Mouse (Mus musculus): ENCODE measurements around the gene Vars2. TPM values are rescaled to one million over a fixed set of nuclear protein-coding genes. Genes with fewer than 3 reads are reported as not detected.

Gene Vars2
- total RNA-seq (2021): 10 to 100 TPM; 27.6 to 28.9 TPM
- long read RNA-seq, experiment 1, full-length matches to known transcripts: 17 of 22 reads
- long read RNA-seq, experiment 1, partial matches to known transcripts: 4 of 22 reads
- long read RNA-seq, experiment 1, other reads (novel, unspliced or antisense): 1 of 22 reads
- long read RNA-seq, experiment 2, full-length matches to known transcripts: 6 of 7 reads
- long read RNA-seq, experiment 2, partial matches to known transcripts: 1 of 7 reads
- long read RNA-seq, experiment 2, other reads (novel, unspliced or antisense): 0 of 7 reads

DNA sequence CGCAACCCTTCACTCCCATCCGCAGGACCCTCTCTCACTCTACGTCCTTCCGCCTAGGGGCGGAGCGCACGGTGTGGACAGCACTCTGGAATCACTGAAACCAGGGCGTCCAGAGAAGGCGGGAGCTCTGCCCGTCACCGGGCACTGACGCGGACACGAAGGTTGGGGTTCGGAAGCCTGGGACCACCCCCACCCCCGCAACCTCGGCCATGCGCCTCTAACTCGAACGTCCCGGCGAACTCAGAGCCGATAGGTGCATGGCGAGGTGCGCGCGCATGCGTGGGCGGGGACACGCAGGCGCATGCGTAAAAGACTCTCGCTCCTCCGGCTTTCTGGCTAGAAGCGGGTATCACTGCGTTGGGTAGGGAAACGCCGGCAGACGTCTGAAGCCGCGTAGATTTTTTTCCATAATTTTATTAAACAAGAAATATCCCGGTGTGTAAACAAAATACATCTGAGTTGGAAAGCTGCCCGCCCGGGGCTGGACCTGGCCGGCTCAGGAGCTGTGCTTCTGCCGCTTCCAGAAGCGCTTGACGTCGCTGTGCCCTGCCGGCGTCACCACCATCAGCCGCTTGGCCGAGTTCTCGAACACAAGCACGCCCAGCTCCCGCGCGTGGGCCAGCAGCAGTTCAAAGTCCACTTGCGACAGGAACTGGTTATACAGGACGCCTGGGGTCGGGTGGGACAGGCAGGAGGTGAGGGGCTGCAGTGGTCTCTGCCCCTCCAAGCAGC, at the start of gene Vars2:
TSS of gene Vars2 (minus strand) at position 259 of the 732 bp plus-strand sequence.
- peak; percentile 96 to 98 for DNase-seq

DNA sequence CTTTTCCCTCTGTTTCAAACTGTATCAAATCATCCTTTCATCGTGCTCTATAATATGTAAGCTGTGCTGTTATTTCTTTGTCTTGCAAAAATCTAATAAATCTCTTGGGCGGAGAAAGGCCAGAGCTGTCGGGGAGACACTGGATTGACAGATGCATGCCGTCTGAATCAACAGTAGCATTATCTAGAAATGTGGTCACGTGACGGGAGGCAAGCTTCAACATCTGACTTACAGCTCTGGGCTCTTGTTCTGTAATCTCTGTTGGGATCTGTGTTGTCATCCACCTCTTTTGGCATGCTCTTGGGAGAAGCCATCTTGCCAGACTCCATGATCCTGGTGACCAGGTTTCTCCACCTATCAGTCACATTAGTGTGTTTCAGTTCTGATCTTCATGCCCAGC, 49.7 kb upstream of the Vars2 start:
- no peak for DNase-seq

DNA sequence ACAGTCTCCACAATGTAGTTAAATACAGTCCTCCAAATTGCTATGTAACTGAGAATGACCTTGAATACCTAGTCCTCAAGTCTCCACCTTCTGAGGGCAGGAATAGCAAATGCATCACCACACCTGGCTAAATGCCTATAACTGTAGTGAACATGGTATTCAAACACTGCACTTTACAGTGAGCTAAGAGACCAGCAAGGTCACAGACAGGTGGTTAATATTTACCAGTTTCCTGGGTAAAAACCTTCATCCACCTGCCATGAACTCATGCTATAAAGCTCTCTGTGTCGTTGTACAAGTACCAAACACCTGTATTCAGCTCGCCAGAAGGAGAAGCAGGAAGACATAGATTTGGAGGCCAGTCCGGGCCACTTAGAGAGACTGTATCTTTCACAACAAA, 48.7 kb upstream of the Vars2 start:
- DNase-seq: no peak

DNA sequence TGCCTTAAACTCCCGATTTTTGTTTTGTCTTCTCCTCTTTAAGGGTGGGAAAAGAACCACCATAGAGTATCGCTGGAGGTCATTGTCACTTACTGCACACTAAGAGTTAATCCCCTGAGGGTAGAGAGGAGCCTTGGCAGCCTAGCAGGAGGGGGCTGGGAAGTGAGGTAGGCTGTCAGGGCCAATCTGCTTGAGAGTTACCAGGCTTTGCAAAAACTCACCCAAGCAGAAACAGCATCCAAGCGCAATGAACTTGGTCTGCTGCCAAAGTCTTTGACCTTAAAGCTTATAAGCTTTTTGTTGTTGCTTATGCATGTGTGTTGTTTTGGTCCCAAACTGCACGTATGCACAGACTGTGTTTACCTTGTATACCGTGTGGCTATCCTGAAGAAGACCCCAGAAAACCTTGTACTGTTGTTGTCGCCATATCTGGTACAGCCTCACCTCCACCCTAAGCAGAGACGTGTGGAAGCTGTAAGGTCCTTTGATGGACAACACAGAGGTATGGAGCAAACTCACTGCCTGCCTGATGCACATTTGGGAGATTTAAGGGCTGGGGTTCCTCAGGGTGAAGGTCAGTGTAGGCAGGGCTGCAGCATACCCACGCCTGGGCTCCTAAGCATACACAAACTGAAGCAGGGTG, 43.4 kb upstream of the Vars2 start:
- no peak for DNase-seq

DNA sequence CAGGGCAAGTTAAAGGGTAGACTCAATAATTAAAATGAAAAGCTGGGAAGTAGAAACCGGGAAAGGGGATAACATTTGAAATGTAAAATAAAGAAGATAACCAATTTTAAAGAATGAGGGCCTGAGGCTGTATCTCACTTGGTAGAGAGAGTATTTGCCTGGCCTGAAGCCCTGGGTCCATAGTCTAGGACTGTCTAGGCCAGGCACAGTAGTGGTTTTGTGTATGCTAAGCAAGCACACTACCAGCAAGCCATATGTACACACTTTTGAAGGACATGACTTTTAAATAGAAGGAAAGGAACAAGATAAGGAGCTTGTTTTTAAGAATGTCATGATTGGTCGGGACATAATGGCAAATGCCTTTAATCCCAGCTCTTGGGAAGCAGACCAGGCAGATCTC, 41.2 kb upstream of the Vars2 start:
- DNase-seq: no peak

DNA sequence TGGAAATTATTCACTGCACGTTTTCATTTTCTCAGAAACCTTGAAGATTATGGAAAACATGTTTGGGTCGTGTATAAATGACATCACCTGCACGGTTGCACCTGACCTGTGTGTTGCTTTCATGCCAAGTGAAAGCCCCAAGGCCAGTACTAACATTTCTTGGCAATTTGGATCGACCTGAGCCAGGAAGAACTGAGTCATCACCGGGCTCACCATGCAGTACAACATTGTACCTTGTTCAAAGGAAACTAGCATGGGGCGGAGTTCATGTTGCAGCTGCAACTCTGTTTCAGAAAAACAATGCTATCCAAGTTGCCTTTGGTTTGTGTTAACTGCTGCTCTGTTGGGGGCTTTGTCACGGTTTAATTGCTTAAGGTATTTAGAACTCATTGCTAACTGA, 40.5 kb upstream of the Vars2 start:
- peak in 1 of 2 experiments; percentile 26 for DNase-seq

DNA sequence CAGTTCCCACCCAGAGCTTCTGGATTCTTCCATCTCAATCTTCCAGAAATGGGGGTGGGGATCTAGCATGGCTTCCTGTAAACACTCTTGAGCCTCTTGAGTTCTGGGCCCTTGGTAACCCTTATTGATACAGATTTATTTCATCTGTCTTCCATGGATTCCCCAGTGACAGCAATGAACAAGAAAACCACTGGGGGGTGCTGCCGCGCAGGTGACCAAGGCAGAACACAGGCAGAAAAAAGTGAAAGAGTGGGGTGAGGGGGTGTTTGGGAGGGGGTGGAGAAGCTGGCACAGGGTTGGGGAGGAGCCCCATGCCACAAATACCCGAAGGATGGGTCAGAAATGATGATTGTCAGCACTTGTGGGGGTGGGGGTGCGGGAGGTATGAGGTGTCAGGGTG, 38.4 kb upstream of the Vars2 start:
- peak in 1 of 2 experiments; percentile 69 for DNase-seq

DNA sequence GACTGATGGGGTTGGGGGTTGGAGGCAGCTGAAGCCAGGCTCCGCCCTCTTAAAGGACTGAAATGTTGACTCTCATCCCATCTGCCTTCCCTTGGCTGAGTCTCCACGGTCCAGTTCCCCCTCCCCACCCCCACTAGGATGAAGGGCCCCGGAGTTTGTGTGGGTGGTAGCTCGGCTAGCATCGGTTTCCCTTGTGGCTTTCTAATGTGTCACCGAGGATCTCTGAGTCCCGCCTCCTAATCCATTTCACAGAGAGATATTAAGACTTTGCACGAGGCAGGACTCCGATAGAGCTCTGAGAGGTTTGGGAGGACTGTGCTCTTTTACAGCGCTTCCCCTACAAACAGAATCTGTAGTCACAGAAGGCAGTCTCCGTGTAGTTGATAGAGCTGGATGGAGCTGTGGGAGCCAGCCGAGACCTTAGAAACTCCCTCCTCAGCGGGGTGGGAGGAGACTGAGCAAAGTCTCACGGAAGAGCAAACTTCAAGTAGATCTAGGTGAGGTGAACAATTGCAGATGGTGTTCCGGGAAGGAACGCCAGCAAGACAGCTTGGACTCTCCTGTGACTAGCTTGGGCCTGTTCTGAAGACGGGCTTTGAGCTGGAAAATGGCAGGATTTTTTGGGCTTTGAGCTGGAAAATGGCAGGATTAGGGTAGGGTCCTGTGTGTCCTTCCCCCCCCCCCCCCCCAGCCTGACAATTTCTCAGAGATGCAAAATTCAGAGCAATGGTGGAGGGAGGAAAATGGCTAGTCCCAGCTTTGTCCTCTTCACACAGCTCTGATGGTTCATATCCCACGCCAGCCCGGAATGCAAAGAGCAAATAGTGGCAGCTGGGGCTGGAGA, 37.5 kb upstream of the Vars2 start, which contains the start of gene Ddr1:
TSS of gene Ddr1 (minus strand) at position 1 of the 844 bp plus-strand sequence.
- peak; percentile 26 to 38 for DNase-seq

DNA sequence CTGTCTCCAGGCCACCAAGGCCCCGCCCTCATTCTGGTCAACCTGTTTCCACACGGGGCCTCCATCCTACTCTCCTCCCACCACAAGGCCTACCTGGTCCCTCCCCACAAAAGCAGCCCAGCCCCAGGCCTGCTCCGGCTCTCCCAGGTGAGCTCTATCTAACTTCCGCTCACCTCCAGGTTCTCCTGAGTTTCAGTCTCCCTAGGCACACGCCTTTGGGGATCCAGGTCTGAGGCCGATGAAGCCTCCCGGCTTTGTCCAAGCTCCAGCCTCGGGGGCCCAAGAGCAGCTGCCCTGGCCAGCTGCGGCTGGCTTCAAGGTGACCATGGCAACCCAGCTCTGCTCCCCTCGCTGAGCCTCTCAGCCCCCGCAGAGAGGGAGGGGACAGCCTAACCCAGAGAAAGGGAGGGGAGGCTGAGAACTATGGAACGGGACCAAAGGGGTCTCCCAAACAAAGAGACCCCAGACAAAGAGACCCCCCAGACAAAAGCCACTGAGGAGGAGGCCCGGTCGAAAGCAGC, 36.4 kb upstream of the Vars2 start:
- DNase-seq: no peak

DNA sequence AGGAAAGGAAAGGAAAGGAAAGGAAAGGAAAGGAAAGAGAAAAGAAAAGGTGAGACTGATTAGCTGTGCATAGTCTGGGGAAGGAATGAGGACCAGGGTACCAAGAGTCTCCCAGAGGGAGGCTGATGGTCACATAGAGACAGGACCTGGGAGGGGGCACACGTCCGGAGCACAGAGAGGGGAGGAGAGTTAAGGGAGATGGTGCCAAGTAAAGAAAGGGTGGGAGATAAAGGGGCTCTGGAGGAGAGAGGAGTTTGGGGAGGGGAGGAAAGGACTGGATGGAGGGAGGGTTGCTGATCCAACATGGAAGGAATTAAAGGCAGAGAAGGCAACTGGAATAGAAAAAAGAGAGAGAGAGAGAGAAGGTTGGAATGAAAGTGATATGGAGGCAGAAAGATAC, 35.7 kb upstream of the Vars2 start:
- no peak for DNase-seq

DNA sequence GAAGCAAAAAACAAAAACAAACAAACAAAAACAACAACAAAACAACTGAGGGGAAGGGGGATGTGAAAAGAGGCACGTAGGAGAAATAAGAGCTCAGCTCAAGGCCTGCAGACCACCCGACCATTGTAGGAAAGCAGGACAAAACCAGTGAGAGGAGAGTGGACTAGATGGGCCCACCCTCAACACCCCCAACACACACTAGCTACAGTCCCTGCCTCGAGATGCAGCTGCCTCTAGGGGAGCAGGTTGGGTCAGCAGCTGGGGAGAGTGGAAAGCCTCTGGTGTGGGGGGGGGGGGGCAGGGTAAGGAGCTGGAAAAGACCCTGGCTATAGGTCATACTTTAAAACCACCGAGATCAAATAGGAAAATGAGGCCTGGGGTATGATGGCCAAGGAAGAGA, 35.2 kb upstream of the Vars2 start:
- no peak for DNase-seq

DNA sequence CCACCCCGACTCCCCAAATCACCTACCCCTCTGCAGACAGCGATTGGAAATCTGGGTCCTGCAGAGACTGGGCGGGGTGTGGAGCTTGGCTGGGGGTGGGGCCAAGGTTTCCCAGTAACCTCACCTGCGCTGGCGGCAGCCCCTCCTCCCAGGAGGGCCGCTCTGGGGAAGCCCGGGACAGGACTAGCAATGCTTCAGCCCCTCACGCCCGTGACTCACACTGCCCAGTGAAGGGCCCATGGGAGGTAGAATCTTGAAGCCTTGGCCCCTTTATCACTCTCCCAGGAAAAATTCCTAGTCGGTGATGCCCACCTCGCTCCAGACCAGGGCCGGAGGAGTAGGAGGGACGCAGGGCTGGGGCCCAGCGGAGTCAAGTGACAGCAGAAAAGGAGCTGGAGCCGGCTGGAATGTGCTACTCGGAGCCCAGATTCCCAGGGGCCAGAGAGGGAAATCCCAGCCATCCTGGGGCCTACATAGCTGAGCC, 34.6 kb upstream of the Vars2 start:
- DNase-seq: peak; percentile 57 to 64

DNA sequence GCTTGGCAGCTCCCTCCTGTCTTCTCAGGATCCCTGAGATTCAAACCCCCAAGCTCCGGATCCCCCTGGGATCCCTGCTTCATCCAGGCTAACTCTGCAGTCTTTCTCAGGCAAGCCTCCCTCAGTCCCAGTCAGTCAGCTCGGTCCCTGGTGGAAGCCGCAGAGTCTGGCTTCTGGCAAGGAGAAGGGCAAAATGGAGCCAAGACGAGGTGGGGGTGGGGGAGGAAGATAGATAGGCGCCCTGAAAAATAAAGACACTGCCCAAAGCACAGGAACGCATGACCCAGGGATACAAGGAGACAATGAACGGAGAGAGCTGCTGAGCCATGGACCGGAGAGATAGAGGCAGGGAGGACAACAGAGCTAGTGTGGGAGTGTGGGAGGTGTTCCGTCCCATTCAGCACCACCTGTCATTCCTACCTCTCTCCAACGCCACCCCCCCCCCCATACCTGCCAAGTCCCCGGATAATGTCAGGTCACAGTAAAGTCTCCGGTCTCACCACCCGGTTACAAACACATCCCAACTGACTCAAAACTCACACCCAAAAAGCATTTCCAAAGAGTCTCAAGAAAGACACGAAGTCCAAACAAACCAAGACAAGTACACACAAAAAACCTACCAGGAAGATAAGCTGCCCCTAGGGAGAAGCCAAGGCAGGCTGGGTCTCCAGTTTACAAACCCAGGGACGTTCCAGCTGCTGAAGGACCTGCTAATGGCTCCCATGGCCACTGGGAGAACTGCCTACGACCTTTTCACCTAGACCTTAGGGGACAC, 34.0 kb upstream of the Vars2 start:
- DNase-seq: peak; percentile 57 to 62

DNA sequence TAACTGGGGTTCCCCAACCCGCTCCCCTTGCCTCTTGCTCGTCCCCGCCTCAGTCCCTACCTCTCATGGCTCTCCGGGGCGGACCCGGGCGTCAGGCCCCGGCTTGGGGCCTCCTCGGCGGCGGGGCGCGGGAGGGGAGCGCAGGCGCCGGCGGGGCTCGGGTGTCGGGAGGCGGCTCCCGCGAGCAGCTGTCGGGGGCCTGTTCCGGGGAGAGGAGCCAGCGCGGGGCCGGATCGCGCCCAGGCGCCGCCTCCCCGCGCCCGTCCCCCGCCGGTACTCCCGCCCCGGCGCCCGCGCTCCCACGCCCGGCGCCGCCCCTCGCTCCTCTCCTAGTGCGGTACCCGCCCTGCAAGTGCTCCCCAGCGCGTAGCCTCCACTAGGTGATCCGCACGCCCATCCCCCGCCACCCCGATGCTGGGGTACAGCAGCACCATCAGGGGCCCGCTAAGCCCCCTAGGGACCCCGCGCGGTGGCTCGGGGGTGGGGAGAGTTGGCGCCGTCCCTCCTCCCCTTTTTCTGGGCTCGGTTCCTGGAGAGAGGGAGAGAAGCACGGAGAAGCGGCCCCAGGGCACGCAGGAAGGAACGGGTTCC, 33.1 kb upstream of the Vars2 start:
- DNase-seq: peak; percentile 87 to 89

DNA sequence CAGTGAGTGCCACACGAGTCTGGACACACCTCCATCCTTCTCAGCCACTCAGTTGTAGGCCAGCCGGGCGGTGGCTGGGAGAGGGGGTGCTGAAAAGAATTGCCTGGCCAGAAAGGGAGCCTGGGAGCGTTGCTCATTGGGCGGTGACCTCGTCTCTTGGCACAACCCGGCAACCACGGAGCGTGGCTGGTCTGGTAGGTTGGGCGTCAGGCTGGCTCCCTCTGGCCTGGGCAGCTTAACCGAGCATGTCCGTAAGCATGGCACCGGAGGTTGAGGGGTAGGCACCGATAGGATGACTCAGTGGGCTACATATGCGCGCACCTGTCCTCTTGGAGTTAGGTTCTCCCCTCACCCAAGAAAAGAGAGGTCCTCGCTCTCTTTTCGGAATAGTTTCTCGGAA, 32.5 kb upstream of the Vars2 start:
- DNase-seq: peak; percentile 82 to 91

DNA sequence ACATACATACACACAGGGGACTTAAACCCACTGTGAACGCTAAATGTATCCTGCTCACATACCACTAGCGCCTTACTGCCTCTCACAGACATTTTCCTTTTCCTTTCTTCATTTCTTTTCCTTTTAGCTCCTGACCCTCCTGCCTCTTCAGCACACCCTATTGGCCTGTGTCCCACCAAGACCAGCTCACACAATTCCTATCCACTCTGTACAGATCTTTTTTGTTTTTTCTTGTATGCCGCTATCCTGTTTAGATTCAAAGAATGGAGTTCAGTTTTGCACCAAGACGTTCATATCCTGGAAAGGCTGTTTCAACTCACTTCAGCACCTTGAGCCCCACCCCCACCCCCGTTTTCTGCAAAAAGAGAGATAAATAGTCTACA, 31.1 kb upstream of the Vars2 start:
- no peak for DNase-seq

DNA sequence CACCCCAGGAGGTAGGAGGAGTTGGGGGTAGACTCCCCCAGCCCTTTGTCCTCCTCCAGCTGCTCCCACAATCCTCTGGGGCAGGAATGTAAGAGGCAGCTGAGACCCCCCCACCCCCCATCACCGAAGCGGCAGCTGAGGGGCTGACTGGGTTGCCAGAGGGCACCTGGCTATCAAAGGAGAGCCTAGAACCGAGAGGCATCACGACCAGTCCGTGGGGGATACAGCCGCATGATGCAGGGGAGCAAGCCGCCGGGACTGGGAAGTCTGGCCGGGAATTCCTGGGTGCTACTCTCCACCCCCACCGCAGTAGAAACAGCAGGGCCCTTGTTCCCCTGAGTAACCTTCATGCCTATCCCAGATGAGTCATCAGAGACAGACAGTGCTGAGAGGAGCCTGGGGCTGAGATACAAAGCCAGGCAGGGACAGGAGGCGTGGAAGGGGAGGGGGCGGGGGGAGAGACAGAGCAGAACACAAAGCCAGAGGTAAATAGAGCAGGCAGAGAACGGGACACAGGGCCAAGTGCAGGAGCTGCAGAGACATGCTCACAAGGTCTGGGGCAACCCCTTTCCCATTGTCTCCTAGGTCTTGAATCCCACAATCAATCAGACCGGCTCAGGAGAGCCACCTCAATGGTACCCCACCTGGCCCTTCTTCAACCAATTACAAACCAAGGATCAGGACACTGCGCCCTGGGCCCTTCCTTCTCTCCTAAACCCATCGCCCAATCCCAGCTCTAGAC, 30.5 kb upstream of the Vars2 start:
- DNase-seq: peak; percentile 40 to 55

DNA sequence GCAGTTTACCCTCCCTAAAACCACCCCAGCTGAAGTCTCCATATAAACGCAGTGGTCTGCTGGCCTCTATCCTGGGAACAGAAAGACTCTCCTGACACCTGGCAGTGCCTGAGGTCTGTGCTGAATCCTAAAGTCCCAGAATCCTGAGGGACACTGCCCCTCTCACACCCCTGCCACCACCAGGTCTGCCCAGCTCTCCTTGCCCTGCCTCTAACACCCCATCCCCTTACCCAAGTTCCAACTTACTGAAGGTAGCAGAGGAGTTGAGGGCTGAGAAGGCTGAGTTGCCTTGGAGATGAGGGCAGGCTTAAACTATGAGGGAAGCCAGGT, 30.0 kb upstream of the Vars2 start:
- no peak for DNase-seq

DNA sequence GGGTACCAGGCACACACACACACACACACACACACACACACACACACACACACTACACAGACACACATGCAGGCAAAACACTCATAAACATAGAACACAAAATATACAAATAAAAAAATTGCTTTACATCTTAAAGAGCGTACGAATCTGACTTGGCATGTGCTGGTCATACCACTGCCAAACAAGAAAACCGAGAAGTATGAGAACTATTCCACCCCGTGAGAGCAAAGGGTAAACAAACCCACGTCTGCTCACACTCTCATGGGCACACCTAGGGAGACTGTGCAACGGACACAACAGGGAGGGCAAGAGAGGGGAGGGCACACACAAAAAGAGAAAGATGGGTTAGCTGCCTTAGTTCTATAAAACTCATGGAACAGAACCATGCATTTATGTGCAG, 29.3 kb upstream of the Vars2 start:
- DNase-seq: no peak

DNA sequence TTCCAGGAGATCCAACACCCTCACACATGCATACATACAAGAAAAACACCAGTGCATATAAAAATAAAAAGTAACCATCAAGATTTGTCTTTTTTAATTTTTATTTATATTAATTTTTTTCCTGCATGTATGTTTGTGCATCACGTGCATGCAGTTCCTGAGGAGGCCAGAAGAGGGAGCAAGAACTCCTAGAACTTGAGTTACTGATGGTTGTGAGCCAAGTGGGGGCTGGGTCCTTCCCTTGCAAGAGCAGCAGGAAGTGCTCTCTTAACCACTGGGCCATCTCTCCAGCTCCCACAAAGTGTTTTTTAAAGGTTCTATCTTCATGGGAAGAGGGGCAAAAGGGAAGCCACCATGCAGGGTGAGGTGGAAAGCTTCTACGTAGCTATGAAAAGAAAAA, 27.9 kb upstream of the Vars2 start:
- DNase-seq: peak in 1 of 2 experiments; percentile 21
